Mouse (Mus musculus) forebrain, embryonic 16.5 days (tissue): ENCODE results near the gene Eef1akmt3. TPM values are rescaled to one million over a fixed set of nuclear protein-coding genes. Genes with fewer than 3 reads are reported as not detected.

Experiments used
- ATAC-seq: fragments of 200-750 bp; cut with Nextera tagmentation; 2 replicates; pipeline ENCODE4 v1.8.0; 2017; ENCODE audit warnings: mild to moderate bottlenecking, moderate library complexity
- H3K27ac ChIP-seq: fragments of 300-500 bp; sonication (generic); 2 replicates; pipeline ENCODE4 v1.5.1; 2014; ENCODE audit warnings: low read length, control low read depth
- H3K27me3 ChIP-seq: fragments of 300-500 bp; sonication (generic); replicated peaks from 2 replicates; pipeline ENCODE4 v1.6.1; 2014; ENCODE audit warnings: low read length; ENCODE audit not compliant: control insufficient read depth, insufficient read depth
- H3K36me3 ChIP-seq: fragments of 300-500 bp; sonication (generic); 2 replicates; pipeline ENCODE4 v1.6.1; 2014; ENCODE audit not compliant: control insufficient read depth, insufficient read depth
- H3K4me1 ChIP-seq: fragments of 300-500 bp; sonication (generic); replicated peaks from 2 replicates; pipeline ENCODE4 v1.6.1; 2014; ENCODE audit warnings: low read length; ENCODE audit not compliant: control insufficient read depth, insufficient read depth
- H3K4me2 ChIP-seq: fragments of 300-500 bp; sonication (generic); 2 replicates; pipeline ENCODE4 v1.6.1; 2014; ENCODE audit warnings: mild to moderate bottlenecking, low read length, control low read depth
- H3K4me3 ChIP-seq: fragments of 300-500 bp; sonication (generic); replicated peaks from 2 replicates; pipeline ENCODE4 v1.5.1; 2014; ENCODE audit warnings: mild to moderate bottlenecking, low read length, control low read depth
- H3K9ac ChIP-seq: fragments of 300-500 bp; sonication (generic); replicated peaks from 2 replicates; pipeline ENCODE4 v1.6.1; 2014; ENCODE audit warnings: low read depth, low read length, control low read depth
- H3K9me3 ChIP-seq: fragments of 300-500 bp; sonication (generic); 2 replicates; pipeline ENCODE4 v1.6.1; 2016; ENCODE audit warnings: low read length; ENCODE audit not compliant: control insufficient read depth
- WGBS: fragments of 180-500 bp; shearing (Covaris S2); extraction: QIAGEN DNeasy Blood & Tissue Kit; methylation state at CpG from one replicate; pipeline ENCODE4 v1.1.7; 2014; 5-methylcytosine and 5-hydroxymethylcytosine counted together
- polyA plus RNA-seq: library from polyadenylated mRNA; unstranded; fragments of >200 nt; fragmentation: Nextera tagmentation; extraction: Ambion mirVana; gene quantifications from 2 replicates; pipeline ENCODE4 v1.2.1, GENCODE M21; 2015

Eef1akmt3 gene
- polyA plus RNA-seq, 1 experiment from 2014 or later = 0.18 TPM

- Histone ChIP-seq H3K27ac (no peak overlapping the region), H3K36me3 (no peaks in the 10 kb centered on the region), H3K9ac (peak overlapping the region; percentile 71; the same call in 1 of the 2 replicates), H3K4me2 (peak overlapping the region; percentile 97), H3K4me3 (peak overlapping the region; percentile 64), H3K9me3 (no peaks in the 10 kb centered on the region), H3K4me1 (peaks cover 12% of the 10 kb centered on the region), H3K27me3 (peaks cover 5% of the 10 kb centered on the region; the same call in 1 of the 2 replicates)
- ATAC-seq = no peak
- 19% methylated on average over 5 of the region's 5 CpGs for WGBS
Measured at GRCm38 (mm10) chr10:127042468-127043115, 1.3 kb upstream of the Eef1akmt3 start.

DNA sequence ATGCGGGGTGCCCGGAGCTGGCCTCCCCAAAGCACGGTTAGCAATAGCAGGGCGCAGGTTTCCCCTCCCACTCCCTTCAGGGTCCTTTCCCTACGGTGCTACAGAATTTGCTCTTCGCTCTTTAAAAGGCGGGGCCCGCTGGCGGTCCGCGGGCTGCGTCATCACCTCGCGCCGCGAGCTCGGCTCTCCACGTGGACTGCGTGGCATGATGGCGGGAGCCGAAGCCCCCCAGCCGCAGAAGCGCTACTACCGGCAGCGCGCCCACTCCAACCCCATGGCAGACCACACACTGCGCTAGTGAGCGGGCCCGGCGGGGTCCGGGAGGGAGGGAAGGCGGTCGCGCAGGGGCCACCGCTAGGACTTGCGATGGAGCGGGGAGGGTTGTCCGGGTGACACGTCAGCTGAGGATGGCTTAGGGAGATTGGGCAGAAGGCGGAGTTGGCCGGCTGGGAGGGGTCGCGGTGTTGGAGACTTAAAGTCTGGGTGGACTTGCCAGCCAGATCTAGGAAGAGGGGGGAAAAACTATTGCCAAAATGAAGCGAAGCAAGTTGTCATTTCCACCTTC lies 543 bp upstream of the Eef1akmt3 start:
- Histone ChIP-seq H3K4me3 (peak overlapping the region; percentile 64), H3K4me2 (peak overlapping the region; percentile 97), H3K27ac (no peak overlapping the region), H3K9ac (peak overlapping the region; percentile 71), H3K36me3 (no peaks in the 10 kb centered on the region), H3K4me1 (peaks cover 12% of the 10 kb centered on the region), H3K9me3 (no peaks in the 10 kb centered on the region), H3K27me3 (0 out of 2 replicates have a peak, but pooled peaks cover 2% of the 10 kb centered on the region)
- ATAC-seq = peak; percentile 88
- WGBS = under 1% methylated on average over 44 of the region's 44 CpGs

DNA sequence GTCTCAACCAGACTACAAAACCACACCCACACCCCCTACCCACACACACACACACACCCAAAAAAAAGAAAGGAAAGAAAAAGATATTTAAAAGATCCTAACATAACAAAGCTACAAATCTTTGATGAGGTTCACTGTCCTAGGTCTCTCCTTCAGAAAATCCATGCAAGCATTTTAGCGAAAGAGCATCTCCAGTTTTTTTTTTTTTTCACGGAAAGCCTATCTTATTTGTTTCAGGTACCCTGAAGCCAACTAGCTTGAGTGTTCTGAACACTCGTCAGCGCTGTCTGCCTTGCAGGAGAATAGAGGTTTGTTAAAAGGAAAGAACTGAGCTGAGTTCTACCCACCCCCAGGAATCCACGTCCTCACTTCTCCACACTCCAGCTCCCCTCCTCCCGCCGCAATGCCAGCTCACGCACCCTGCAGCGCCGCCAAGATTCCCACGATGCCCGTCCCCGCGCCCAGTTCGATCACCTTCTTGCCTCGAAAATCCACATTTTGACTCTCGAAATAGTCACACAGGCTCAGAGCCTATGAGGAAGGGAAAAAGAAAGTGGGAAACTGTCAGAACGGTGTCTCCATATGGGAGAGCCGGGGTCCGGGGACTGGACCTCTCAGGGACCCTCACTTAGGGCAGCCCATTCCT lies 621 bp downstream of the Eef1akmt3 start:
- 2% methylated on average over 20 of the region's 20 CpGs for WGBS
- Histone ChIP-seq H3K9ac (peak overlapping the region; percentile 71), H3K27ac (no peak overlapping the region), H3K9me3 (no peaks in the 10 kb centered on the region), H3K4me1 (peaks cover 12% of the 10 kb centered on the region), H3K4me2 (peak overlapping the region; percentile 97), H3K36me3 (no peaks in the 10 kb centered on the region), H3K4me3 (peak overlapping the region; percentile 64), H3K27me3 (0 out of 2 replicates have a peak, but pooled peaks cover 2% of the 10 kb centered on the region)
- ATAC-seq = peak; percentile 4; the same call in 1 of the 2 replicates

- ATAC-seq = no peak
Measured at GRCm38 (mm10) chr10:127037641-127038040, 3.7 kb downstream of the Eef1akmt3 start.

GRCm38 (mm10) chr10:127036273-127036672 lies 5.0 kb downstream of the Eef1akmt3 start:
- Histone ChIP-seq H3K4me3 (no peak overlapping the region), H3K4me1 (peaks cover 4% of the 10 kb centered on the region), H3K36me3 (no peaks in the 10 kb centered on the region), H3K27ac (no peak overlapping the region), H3K4me2 (no peak overlapping the region), H3K27me3 (0 out of 2 replicates have a peak, but pooled peaks cover 2% of the 10 kb centered on the region), H3K9ac (no peak overlapping the region), H3K9me3 (no peaks in the 10 kb centered on the region)
- no peak for ATAC-seq
- WGBS = 80% methylated on average over 12 of the region's 12 CpGs

More at GRCm38 (mm10) chr10:127037641-127038040, 3.7 kb downstream of the Eef1akmt3 start:
- H3K27me3 ChIP-seq = 0 out of 2 replicates have a peak, but pooled peaks cover 2% of the 10 kb centered on the region
- H3K36me3 ChIP-seq = no peaks in the 10 kb centered on the region
- H3K9me3 ChIP-seq = no peaks in the 10 kb centered on the region
- H3K4me2 ChIP-seq = no peak overlapping the region
- peaks cover 10% of the 10 kb centered on the region for H3K4me1 ChIP-seq
- H3K27ac ChIP-seq = no peak overlapping the region
- no peak overlapping the region for H3K9ac ChIP-seq
- no peak overlapping the region for H3K4me3 ChIP-seq
- WGBS = 77% methylated on average over 12 of the region's 12 CpGs

DNA sequence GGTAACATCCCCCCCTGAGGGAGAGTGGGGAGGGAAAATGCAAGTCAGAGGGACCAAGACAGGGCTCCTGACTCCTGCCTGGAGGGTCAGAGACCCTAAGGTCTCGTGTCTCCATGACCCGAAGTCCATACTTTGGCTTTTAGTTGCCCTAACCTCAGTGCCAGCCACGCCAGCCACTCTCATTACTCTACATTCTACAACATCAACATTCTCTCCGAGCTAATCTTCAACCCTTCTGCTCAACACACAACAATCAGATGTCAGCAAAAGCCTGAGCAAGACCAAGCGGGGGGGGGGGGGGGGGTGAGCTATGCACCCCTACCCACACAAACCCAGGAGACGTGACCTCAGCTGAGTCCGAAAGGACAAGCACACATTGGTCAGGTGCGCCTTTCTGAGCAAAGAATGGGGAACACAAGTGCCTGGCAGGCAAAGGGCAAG lies 8.0 kb downstream of the Eef1akmt3 start:
- H3K4me1 ChIP-seq = peaks cover 6% of the 10 kb centered on the region
- no peak overlapping the region for H3K4me2 ChIP-seq
- no peak overlapping the region for H3K9ac ChIP-seq
- no peak overlapping the region for H3K4me3 ChIP-seq
- no peaks in the 10 kb centered on the region for H3K9me3 ChIP-seq
- no peaks in the 10 kb centered on the region for H3K36me3 ChIP-seq
- 79% methylated on average over 8 of the region's 8 CpGs for WGBS
- no peak overlapping the region for H3K27ac ChIP-seq
- no peaks in the 10 kb centered on the region for H3K27me3 ChIP-seq
- no peak for ATAC-seq

GRCm38 (mm10) chr10:127030336-127031296 lies 10.7 kb downstream of the Eef1akmt3 start, which contains the start of gene Tsfm:
Tsfm (minus strand) TSS chr10:127030840.
- WGBS = 6% methylated on average over 53 of the region's 56 CpGs
- Histone ChIP-seq H3K4me2 (peak within 1 kb of the TSS; percentile 86), H3K27ac (peak within 1 kb of the TSS; percentile 44), H3K4me1 (peaks cover 6% of the 10 kb centered on the region), H3K4me3 (peak within 1 kb of the TSS; percentile 82), H3K36me3 (peaks cover 14% of the 10 kb centered on the region), H3K9me3 (no peaks in the 10 kb centered on the region), H3K27me3 (no peaks in the 10 kb centered on the region), H3K9ac (peak within 1 kb of the TSS; percentile 81)
- ATAC-seq = peak; percentile 90

DNA sequence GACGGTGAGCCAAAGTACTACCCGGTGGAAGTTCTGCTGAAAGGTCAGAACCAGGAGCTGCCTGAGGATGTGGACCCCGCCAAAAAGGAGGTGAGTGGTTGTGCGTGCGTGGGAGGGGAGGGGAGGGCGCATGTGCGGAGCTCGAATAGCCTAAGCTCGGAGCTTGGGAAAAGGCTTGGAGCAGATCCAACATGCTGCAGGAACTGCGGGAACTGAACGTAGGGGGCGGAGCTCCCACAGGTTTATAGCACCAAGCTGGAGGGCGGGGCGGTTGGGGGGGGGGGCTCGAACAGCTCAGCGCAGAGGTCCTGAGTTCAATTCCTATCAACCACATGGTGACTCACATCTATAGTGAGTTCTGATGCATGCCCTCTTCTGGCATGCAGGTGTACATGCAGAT lies 22.9 kb downstream of the Eef1akmt3 start:
- ATAC-seq = no peak
- 58% methylated on average over 16 of the region's 16 CpGs for WGBS
- H3K27ac ChIP-seq = no peak overlapping the region
- no peaks in the 10 kb centered on the region for H3K4me1 ChIP-seq
- H3K4me3 ChIP-seq = no peak overlapping the region
- H3K36me3 ChIP-seq = no peaks in the 10 kb centered on the region; the same call in 1 of the 2 replicates
- no peaks in the 10 kb centered on the region for H3K27me3 ChIP-seq
- no peak overlapping the region for H3K9ac ChIP-seq
- H3K4me2 ChIP-seq = no peak overlapping the region
- H3K9me3 ChIP-seq = no peaks in the 10 kb centered on the region
